Mouse (Mus musculus) kidney, adult 2 months (tissue): ENCODE data around the gene Ttc12. TPM values are rescaled to one million over a fixed set of nuclear protein-coding genes. Genes with fewer than 3 reads are reported as not detected.

Experiments used
- DNase-seq: peaks from one replicate; pipeline ENCODE4 v3.0.0; 2021
- H3K27ac ChIP-seq: fragments of 200-500 bp; 2 replicates; pipeline ENCODE4 v1.5.1; 2012; ENCODE audit warnings: low read depth, low read length, control low read depth, inconsistent platforms; ENCODE audit not compliant: insufficient read depth
- H3K27me3 ChIP-seq: fragments of 200-500 bp; replicated peaks from 2 replicates; pipeline ENCODE4 v1.6.1; 2012; ENCODE audit warnings: mild to moderate bottlenecking, moderate library complexity, low read length, inconsistent platforms; ENCODE audit not compliant: control insufficient read depth, insufficient read depth
- H3K36me3 ChIP-seq: fragments of 200-500 bp; 2 replicates; pipeline ENCODE4 v1.6.1; 2012; ENCODE audit warnings: mild to moderate bottlenecking, moderate library complexity, low read length, inconsistent platforms; ENCODE audit not compliant: control insufficient read depth, insufficient read depth
- H3K4me1 ChIP-seq: fragments of 200-500 bp; 2 replicates; pipeline ENCODE4 v1.6.1; 2011; ENCODE audit warnings: low read length; ENCODE audit not compliant: control insufficient read depth, insufficient read depth
- H3K4me3 ChIP-seq: fragments of 200-500 bp; 2 replicates; pipeline ENCODE4 v1.5.1; 2011; ENCODE audit warnings: mild to moderate bottlenecking, low read depth, low read length, control low read depth; ENCODE audit not compliant: insufficient read depth
- CTCF ChIP-seq: fragments of 200-500 bp; conservative IDR thresholded peaks from 2 replicates; pipeline ENCODE4 v1.5.1; 2011; ENCODE audit warnings: low read depth, mild to moderate bottlenecking, control low read depth, low read length, moderate library complexity, mixed read lengths; ENCODE audit not compliant: insufficient read depth, insufficient read length
- POLR2A ChIP-seq: fragments of 200-500 bp; IDR thresholded peaks from one replicate; pipeline ENCODE4 v1.6.1; 2011; ENCODE audit warnings: low read depth, low read length, control low read depth
- WGBS: fragments of 180-500 bp; shearing (Covaris S2); methylation state at CpG from one replicate; pipeline ENCODE4 v1.1.7; 2018; 5-methylcytosine and 5-hydroxymethylcytosine counted together
- polyA plus RNA-seq: library from polyadenylated mRNA; depleted of rRNA; stranded (reverse); fragments of >200 nt; gene quantifications from 2 replicates; pipeline ENCODE4 v1.2.3, GENCODE M21; 2012; rRNA removed

Gene Ttc12
- polyA plus RNA-seq, 1 experiment = 4.1 TPM

GRCm38 (mm10) chr9:49403711-49404110 lies 82.3 kb downstream of the Ttc12 start:
- Histone ChIP-seq H3K27me3 (no peaks in the 10 kb centered on the region), H3K27ac (no peak overlapping the region), H3K36me3 (no peaks in the 10 kb centered on the region), H3K4me1 (no peaks in the 10 kb centered on the region), H3K4me3 (no peak overlapping the region)
- no peak for TF ChIP-seq CTCF
- no peak for TF ChIP-seq POLR2A
- 57% methylated on average over 2 of the region's 2 CpGs for WGBS
- DNase-seq = no peak

DNA sequence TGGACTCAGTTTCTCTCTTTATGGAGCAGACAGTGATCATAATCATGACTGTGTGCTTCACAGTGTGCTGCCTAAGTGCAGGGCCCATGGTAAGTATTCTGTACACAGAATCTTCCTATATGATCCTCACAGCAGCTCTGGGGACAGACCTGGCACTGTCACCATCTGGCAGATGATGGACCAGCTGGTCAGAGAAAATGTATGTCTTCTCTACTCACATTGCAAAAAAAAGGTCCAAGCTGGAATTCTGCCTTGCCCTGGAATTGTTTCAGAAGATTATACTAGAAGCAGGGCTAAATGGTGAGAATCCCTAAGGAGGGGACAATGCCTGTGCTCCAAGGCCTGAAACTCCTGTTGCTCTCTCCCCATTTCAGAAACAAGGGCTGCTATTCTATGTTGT lies 90.0 kb downstream of the Ttc12 start:
- no peaks in the 10 kb centered on the region for H3K36me3 ChIP-seq
- TF ChIP-seq POLR2A = no peak
- no peak overlapping the region for H3K4me3 ChIP-seq
- no peaks in the 10 kb centered on the region for H3K27me3 ChIP-seq
- DNase-seq = no peak
- H3K4me1 ChIP-seq = no peaks in the 10 kb centered on the region
- no peak overlapping the region for H3K27ac ChIP-seq

DNA sequence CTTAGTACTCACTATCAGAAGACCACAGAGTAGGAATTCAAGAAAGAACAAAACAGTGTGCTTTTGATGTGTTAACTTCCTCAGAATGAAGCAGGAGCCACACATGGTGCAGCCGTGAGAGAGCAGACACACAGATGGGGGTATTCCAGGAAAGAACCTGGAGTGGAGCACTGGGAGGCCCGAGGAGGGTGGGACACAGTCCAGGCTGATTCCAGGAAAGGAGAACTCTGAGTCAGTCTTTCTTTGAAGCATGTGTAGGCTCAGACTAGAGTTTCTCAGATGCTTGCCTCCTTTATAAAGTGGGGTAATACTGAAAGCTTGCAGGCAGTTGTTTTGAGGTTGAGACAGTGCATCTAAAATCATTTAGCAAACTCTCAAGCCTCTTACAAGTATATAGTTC lies 93.8 kb downstream of the Ttc12 start:
- no peaks in the 10 kb centered on the region for H3K36me3 ChIP-seq
- DNase-seq = no peak
- 41% methylated on average over 2 of the region's 2 CpGs for WGBS
- H3K27ac ChIP-seq = no peak overlapping the region
- H3K4me1 ChIP-seq = no peaks in the 10 kb centered on the region
- no peak for TF ChIP-seq POLR2A
- H3K27me3 ChIP-seq = no peaks in the 10 kb centered on the region
- H3K4me3 ChIP-seq = no peak overlapping the region

Other genes with a start within 250 kb of the Ttc12 start
- not detected in 2 replicates for gene Gm4894, start 235.7 kb downstream of the Ttc12 start, polyA plus RNA-seq
- gene Drd2, start 145.6 kb downstream of the Ttc12 start, polyA plus RNA-seq = 0.12 and 0.44 TPM in 2 replicates
- not detected in 2 replicates for gene Ankk1, start 59.2 kb downstream of the Ttc12 start, polyA plus RNA-seq